Mouse (Mus musculus) CH12.LX (cell line): ENCODE measurements around the gene Schip1. TPM values are rescaled to one million over a fixed set of nuclear protein-coding genes. Genes with fewer than 3 reads are reported as not detected.

Source experiments
- DNase-seq: peaks from one replicate; pipeline ENCODE4 v3.0.0-alpha.2; 2013; ENCODE audit errors: extremely low read depth
- H3K27ac ChIP-seq: 2 replicates; pipeline ENCODE4 v1.5.1; 2012; ENCODE audit warnings: low read depth, mild to moderate bottlenecking, control low read depth, moderate library complexity; ENCODE audit not compliant: insufficient read depth
- H3K27me3 ChIP-seq: replicated peaks from 2 replicates; pipeline ENCODE3; 2012; ENCODE audit warnings: inconsistent platforms
- H3K36me3 ChIP-seq, 2 experiments: replicated peaks in 1 of 2; 2 replicates each; pipeline versions ENCODE3 to v1.6.1; 2012; ENCODE audit warnings: inconsistent platforms in 1 of 2, low read length in 1 of 2, mild to moderate bottlenecking in 1 of 2, mixed read lengths in 1 of 2, moderate library complexity in 1 of 2; ENCODE audit not compliant: control insufficient read depth in 1 of 2, insufficient read depth in 1 of 2
- H3K4me1 ChIP-seq, 2 experiments: 2 replicates each; pipeline ENCODE4 v1.6.1; 2012; ENCODE audit warnings: inconsistent platforms in 1 of 2, moderate library complexity in 1 of 2; ENCODE audit not compliant: insufficient read depth in 2 of 2, control insufficient read depth in 1 of 2
- H3K4me2 ChIP-seq: 2 replicates; pipeline ENCODE4 v1.6.1; 2012; ENCODE audit warnings: low read depth, mild to moderate bottlenecking, control low read depth; ENCODE audit not compliant: poor library complexity, insufficient read depth, severe bottlenecking
- H3K4me3 ChIP-seq, 3 experiments: fragments of 150-350 bp in 1 of 3; sonication (generic) in 1 of 3; replicated peaks in 1 of 3; 2 replicates each; pipeline versions ENCODE3 to v1.5.1; 2011 to 2012; ENCODE audit warnings: low read depth in 2 of 3, low read length in 2 of 3, mild to moderate bottlenecking in 2 of 3, moderate library complexity in 2 of 3, control low read depth in 1 of 3, improper control_type of control experiment in 1 of 3, inconsistent platforms in 1 of 3, mixed read lengths in 1 of 3; ENCODE audit not compliant: poor library complexity in 1 of 3
- H3K79me2 ChIP-seq: replicated peaks from 2 replicates; pipeline ENCODE4 v1.6.1; 2012; ENCODE audit warnings: mild to moderate bottlenecking, moderate library complexity; ENCODE audit not compliant: control insufficient read depth, poor library complexity, insufficient read depth, severe bottlenecking; ENCODE audit errors: extremely low read depth
- H3K9ac ChIP-seq: 2 replicates; pipeline ENCODE4 v1.6.1; 2012; ENCODE audit warnings: low read depth, mild to moderate bottlenecking, control low read depth, moderate library complexity; ENCODE audit not compliant: insufficient read depth
- H3K9me3 ChIP-seq: replicated peaks from 2 replicates; pipeline ENCODE3; 2012; ENCODE audit warnings: low read length, inconsistent platforms, mixed read lengths
- BHLHE40 ChIP-seq: IDR thresholded peaks from 2 replicates; pipeline ENCODE4 v1.6.1; 2011; ENCODE audit warnings: mild to moderate bottlenecking, low read depth, low read length, improper control_type of control experiment
- CHD1 ChIP-seq: IDR thresholded peaks from 2 replicates; pipeline ENCODE4 v1.6.1; 2012; ENCODE audit warnings: low read depth, low read length, improper control_type of control experiment, inconsistent platforms
- CTCF ChIP-seq, 2 experiments: IDR thresholded peaks in 1 of 2; conservative IDR thresholded peaks in 1 of 2; 2 replicates each; pipeline ENCODE4 v1.5.1; 2011 to 2012; ENCODE audit warnings: low read depth in 2 of 2, low read length in 2 of 2, improper control_type of control experiment in 1 of 2, inconsistent platforms in 1 of 2, mild to moderate bottlenecking in 1 of 2, moderate library complexity in 1 of 2
- E2F4 ChIP-seq: IDR thresholded peaks from 2 replicates; pipeline ENCODE4 v1.6.1; 2011; ENCODE audit warnings: low read depth, low read length, improper control_type of control experiment; ENCODE audit not compliant: insufficient replicate concordance
- ELF1 ChIP-seq: IDR thresholded peaks from 2 replicates; pipeline ENCODE4 v1.6.1; 2014; ENCODE audit warnings: low read depth, mild to moderate bottlenecking, inconsistent platforms, low read length, improper control_type of control experiment
- ETS1 ChIP-seq: conservative IDR thresholded peaks from 2 replicates; pipeline ENCODE4 v1.6.1; 2012; ENCODE audit warnings: low read depth, mild to moderate bottlenecking, inconsistent platforms, low read length, improper control_type of control experiment, moderate library complexity
- GABPA ChIP-seq: IDR thresholded peaks from 2 replicates; pipeline ENCODE4 v1.6.1; 2012; ENCODE audit warnings: low read depth, low read length, improper control_type of control experiment, inconsistent platforms; ENCODE audit not compliant: insufficient replicate concordance
- IRF4 ChIP-seq: IDR thresholded peaks from 2 replicates; pipeline ENCODE4 v1.6.1; 2014; ENCODE audit warnings: low read depth, mild to moderate bottlenecking, inconsistent platforms, low read length, improper control_type of control experiment
- JUND ChIP-seq: conservative IDR thresholded peaks from 2 replicates; pipeline ENCODE4 v1.6.1; 2011; ENCODE audit warnings: low read depth, low read length, improper control_type of control experiment
- KAT2A ChIP-seq: IDR thresholded peaks from 2 replicates; pipeline ENCODE4 v1.6.1; 2012; ENCODE audit warnings: low read length, improper control_type of control experiment, inconsistent platforms; ENCODE audit not compliant: insufficient replicate concordance
- MAFK ChIP-seq: IDR thresholded peaks from 2 replicates; pipeline ENCODE4 v1.6.1; 2011; ENCODE audit warnings: low read length, improper control_type of control experiment; ENCODE audit not compliant: insufficient replicate concordance
- MAX ChIP-seq: IDR thresholded peaks from 2 replicates; pipeline ENCODE4 v1.6.1; 2011; ENCODE audit warnings: low read length, improper control_type of control experiment
- MYC ChIP-seq: IDR thresholded peaks from 2 replicates; pipeline ENCODE4 v1.6.1; 2011; ENCODE audit warnings: low read depth, mild to moderate bottlenecking, improper control_type of control experiment, low read length
- SMC3 ChIP-seq: IDR thresholded peaks from 2 replicates; pipeline ENCODE4 v1.6.1; 2011; ENCODE audit warnings: low read depth, low read length, improper control_type of control experiment
- TBP ChIP-seq: conservative IDR thresholded peaks from 2 replicates; pipeline ENCODE4 v1.6.1; 2011; ENCODE audit warnings: low read depth, low read length, improper control_type of control experiment
- TCF12 ChIP-seq: IDR thresholded peaks from 2 replicates; pipeline ENCODE4 v1.6.1; 2014; ENCODE audit warnings: low read depth, mild to moderate bottlenecking, inconsistent platforms, low read length, improper control_type of control experiment
- USF1 ChIP-seq: IDR thresholded peaks from 2 replicates; pipeline ENCODE4 v1.6.1; 2014; ENCODE audit warnings: low read depth, mild to moderate bottlenecking, inconsistent platforms, low read length, improper control_type of control experiment
- ZC3H11A ChIP-seq: IDR thresholded peaks from 2 replicates; pipeline ENCODE4 v1.6.1; 2012; ENCODE audit warnings: low read depth, mild to moderate bottlenecking, inconsistent platforms, low read length, improper control_type of control experiment
- ZKSCAN1 ChIP-seq: IDR thresholded peaks from 2 replicates; pipeline ENCODE4 v1.6.1; 2012; ENCODE audit warnings: low read depth, inconsistent platforms, low read length, improper control_type of control experiment, borderline replicate concordance
- dilution Hi-C: fragments of 300-500 bp; cut with MboI; formaldehyde crosslinking; loops from 2 replicates; pipeline ENCODE4 v1.14.3; 2020; ENCODE audit warnings: low sequenced_read_pairs; ENCODE audit not compliant: extremely low pct_unique_long_range_greater_than_20kb, extremely low pct_ligation_motif_present
- in situ Hi-C: fragments of 300-500 bp; cut with MboI; formaldehyde crosslinking; loops from 3 replicates; pipeline ENCODE4 v1.14.3; 2019; ENCODE audit warnings: low sequenced_read_pairs, low pct_ligation_motif_present, low pct_unique_long_range_greater_than_20kb, mixed read lengths
- polyA plus RNA-seq: library from polyadenylated mRNA; unstranded; fragments of >175 nt; gene quantifications from 2 replicates; pipeline ENCODE4 v1.2.1, GENCODE M21; 2012; ENCODE audit warnings: low read depth; ENCODE audit not compliant: insufficient read length
- total RNA-seq, 2 experiments: library from RNA; depleted of rRNA; stranded (reverse); fragments of 300-350 nt in 1 of 2; fragments of >200 nt in 1 of 2; gene quantifications; 2 replicates each; pipeline ENCODE4 v1.2.3; 2012 to 2014

Schip1 gene
- total and polyA plus RNA-seq, 3 experiments = 0.25 to 0.36 TPM; not detected in 1

- Histone ChIP-seq H3K4me2 (no peak overlapping the region), H3K27ac (no peak overlapping the region), H3K36me3 (no peaks in the 10 kb centered on the region), H3K4me1 (no peaks in the 10 kb centered on the region; a peak in 1 of 4 replicates), H3K9me3 (no peaks in the 10 kb centered on the region)
- dilution Hi-C loops (no loop called here), in situ Hi-C loops (no loop called here)
- no peak for TF ChIP-seq JUND
- TF ChIP-seq SMC3 = no peak
- no peak for TF ChIP-seq TBP
- TF ChIP-seq MYC = no peak
- no peak for TF ChIP-seq ZKSCAN1
- no peak for TF ChIP-seq ZC3H11A
- TF ChIP-seq E2F4 = no peak
- TF ChIP-seq MAFK = no peak
- TF ChIP-seq IRF4 = no peak
- TF ChIP-seq CTCF (conservative IDR thresholded peaks at IDR 0.05 in 1 of 2, IDR thresholded peaks at IDR 0.05 in 1 of 2; ENCODE audit: low read depth in 2 of 2, low read length in 2 of 2) = no peak
- TF ChIP-seq ELF1 = no peak
- TF ChIP-seq TCF12 = no peak
- TF ChIP-seq, all 38 proteins: peak for 0
- Histone ChIP-seq H3K4me3 (no peak overlapping the region), H3K79me2 (no peaks in the 10 kb centered on the region), H3K27me3 (no peaks in the 10 kb centered on the region), H3K9ac (no peak overlapping the region)
- no peak for DNase-seq
Measured at GRCm38 (mm10) chr3:68572249-68573225, 507.9 kb downstream of the Schip1 start.

GRCm38 (mm10) chr3:68573226-68573624 is 508.6 kb downstream of the Schip1 start:
- Histone ChIP-seq H3K36me3 (no peaks in the 10 kb centered on the region), H3K27ac (no peak overlapping the region), H3K4me2 (no peak overlapping the region), H3K9me3 (no peaks in the 10 kb centered on the region), H3K27me3 (no peaks in the 10 kb centered on the region), H3K79me2 (no peaks in the 10 kb centered on the region), H3K9ac (no peak overlapping the region), H3K4me3 (no peak overlapping the region), H3K4me1 (no peaks in the 10 kb centered on the region; a peak in 1 of 4 replicates)
- dilution Hi-C loops = no loop called here
- DNase-seq = no peak
- TF ChIP-seq TBP (no peak), KAT2A (no peak), BHLHE40 (no peak), CHD1 (no peak), GABPA (no peak), ETS1 (no peak), USF1 (no peak), MAX (no peak), CTCF (conservative IDR thresholded peaks at IDR 0.05 in 1 of 2, IDR thresholded peaks at IDR 0.05 in 1 of 2; ENCODE audit: low read depth in 2 of 2, low read length in 2 of 2) (no peak)
- in situ Hi-C loops = no loop called here
